Mouse (Mus musculus) CH12.LX (cell line): Measurements from ENCODE around the gene Hsd11b2.

Source experiments
- CHD2 ChIP-seq: IDR thresholded peaks from 2 replicates; pipeline ENCODE4 v1.6.1; 2011; ENCODE audit warnings: low read length, improper control_type of control experiment
- CTCF ChIP-seq, 2 experiments: IDR thresholded peaks in 1 of 2; conservative IDR thresholded peaks in 1 of 2; 2 replicates each; pipeline ENCODE4 v1.5.1; 2011 to 2012; ENCODE audit warnings: low read depth in 2 of 2, low read length in 2 of 2, improper control_type of control experiment in 1 of 2, inconsistent platforms in 1 of 2, mild to moderate bottlenecking in 1 of 2, moderate library complexity in 1 of 2
- MAX ChIP-seq: IDR thresholded peaks from 2 replicates; pipeline ENCODE4 v1.6.1; 2011; ENCODE audit warnings: low read length, improper control_type of control experiment
- NELFE ChIP-seq: IDR thresholded peaks from 2 replicates; pipeline ENCODE4 v1.6.1; 2011; ENCODE audit warnings: low read depth, low read length, improper control_type of control experiment
- USF1 ChIP-seq: IDR thresholded peaks from 2 replicates; pipeline ENCODE4 v1.6.1; 2014; ENCODE audit warnings: low read depth, mild to moderate bottlenecking, inconsistent platforms, low read length, improper control_type of control experiment

DNA sequence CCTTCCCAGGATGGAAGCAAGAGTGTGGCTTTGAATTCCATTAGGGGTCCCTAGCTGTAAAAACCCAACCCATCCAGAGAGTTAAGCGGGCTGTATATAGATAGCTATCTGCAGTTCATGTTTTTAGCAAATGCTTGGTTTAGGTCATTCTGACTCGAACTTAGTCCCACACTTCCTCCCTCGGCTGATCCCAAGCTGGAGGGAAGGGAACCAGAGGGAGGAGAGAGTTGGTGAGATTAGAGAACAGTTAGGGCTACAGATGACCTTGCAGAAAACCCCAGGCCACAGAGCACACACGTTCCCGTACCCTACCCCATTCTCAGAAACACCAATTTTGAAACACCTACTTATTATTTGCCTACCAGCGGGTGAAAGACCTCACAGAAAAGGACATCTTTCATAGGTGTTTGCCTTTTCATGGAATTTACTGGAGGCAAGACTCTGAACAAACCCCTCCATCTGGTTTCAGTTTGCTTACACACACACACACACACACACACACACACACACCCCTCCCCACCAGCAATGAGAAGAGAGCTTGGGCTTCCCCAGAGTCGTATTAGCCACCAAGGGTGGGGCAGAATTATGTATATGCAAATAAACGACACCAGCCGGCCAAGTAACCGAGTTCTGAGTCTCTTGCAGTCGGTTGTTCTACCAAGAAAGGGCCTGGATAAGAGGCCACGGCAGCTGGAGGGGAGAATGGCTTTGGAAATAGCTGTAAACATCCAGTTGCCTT, 8.4 kb upstream of the Hsd11b2 start:
- TF ChIP-seq CTCF (conservative IDR thresholded peaks at IDR 0.05 in 1 of 2, IDR thresholded peaks at IDR 0.05 in 1 of 2; ENCODE audit: low read depth in 2 of 2, low read length in 2 of 2) (no peak), CHD2 (no peak), NELFE (no peak), MAX (no peak), USF1 (no peak)
